Mouse (Mus musculus) bone marrow macrophage, adult 2 months (primary cell): Measurements from ENCODE around the gene Apobec4.

Experiments used
- CTCF ChIP-seq: IDR thresholded peaks from 2 replicates; pipeline ENCODE4 v1.5.1; 2012; ENCODE audit warnings: low read depth, mild to moderate bottlenecking, low read length, moderate library complexity
- POLR2A ChIP-seq: IDR thresholded peaks from 2 replicates; pipeline ENCODE4 v1.6.1; 2012; ENCODE audit warnings: mild to moderate bottlenecking, low read depth, low read length, borderline replicate concordance

DNA sequence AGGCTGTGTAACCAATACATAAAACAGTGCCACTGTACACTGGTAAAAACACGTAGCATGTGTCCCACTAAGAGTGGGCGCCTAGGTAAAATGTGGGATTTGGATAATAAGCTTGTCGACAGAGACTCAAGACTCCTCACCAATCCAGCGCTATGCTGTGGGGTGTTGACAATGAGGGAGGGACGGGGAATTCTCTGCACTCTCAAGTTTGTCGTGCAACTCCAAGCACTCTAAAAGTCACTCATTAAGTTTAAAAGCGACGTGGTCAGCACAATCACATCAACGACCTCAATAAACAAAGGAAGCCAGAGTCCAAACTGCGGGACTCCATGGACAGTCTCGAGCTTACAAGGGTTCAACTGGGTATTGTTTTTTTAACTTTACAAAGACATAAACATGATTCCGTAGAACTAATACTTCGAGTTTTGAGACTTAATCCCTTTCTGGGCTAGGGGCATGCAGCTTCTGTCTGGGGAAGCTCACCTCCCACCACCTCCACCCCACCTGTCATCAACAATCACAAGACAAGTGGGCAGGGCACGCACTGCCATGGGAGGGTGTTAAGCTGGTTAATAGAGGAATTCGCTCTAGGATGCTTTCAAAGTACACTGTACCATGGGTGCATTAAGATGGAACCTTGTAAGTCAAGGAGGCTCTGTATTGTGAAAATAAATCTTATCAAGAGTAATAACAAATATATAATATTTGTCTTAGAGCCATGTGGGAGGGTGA, 7.1 kb upstream of the Apobec4 start:
- TF ChIP-seq CTCF (no peak), POLR2A (no peak)
